Mouse (Mus musculus) limb, embryonic 11.5 days (tissue): ENCODE measurements around the gene Mefv. TPM values are rescaled to one million over a fixed set of nuclear protein-coding genes. Genes with fewer than 3 reads are reported as not detected.

Experiments used
- polyA plus RNA-seq: library from polyadenylated mRNA; unstranded; fragments of >200 nt; fragmentation: Nextera tagmentation; extraction: Ambion mirVana; gene quantifications from 2 replicates; pipeline ENCODE4 v1.2.1, GENCODE M21; 2014

The Mefv gene
- polyA plus RNA-seq, 1 experiment from 2014 or later: not detected

Other genes starting within 250 kb of the Mefv start
- gene Olfr161, start 127.1 kb downstream of the Mefv start, polyA plus RNA-seq: not detected in 2 replicates
- 27.5 and 34.8 TPM in 2 replicates for gene Zfp263, start 26.0 kb upstream of the Mefv start, polyA plus RNA-seq
- gene Olfr15, start 112.8 kb upstream of the Mefv start, polyA plus RNA-seq: not detected in 2 replicates
- gene Zfp174, start 129.2 kb upstream of the Mefv start, polyA plus RNA-seq: 1.1 and 1.4 TPM in 2 replicates
- gene Naa60, start 154.3 kb upstream of the Mefv start, polyA plus RNA-seq: 54.6 and 60.1 TPM in 2 replicates
- gene Zfp597, start 166.5 kb upstream of the Mefv start, polyA plus RNA-seq: 4.5 and 6.1 TPM in 2 replicates
- gene Gm20695, start 166.6 kb upstream of the Mefv start, polyA plus RNA-seq: 1.8 and 3.7 TPM in 2 replicates
- gene 1700037C18Rik, start 190.6 kb upstream of the Mefv start, polyA plus RNA-seq: 4.1 and 5.1 TPM in 2 replicates
- 22.4 and 24.8 TPM in 2 replicates for gene Cluap1, start 190.7 kb upstream of the Mefv start, polyA plus RNA-seq